Mouse (Mus musculus): ENCODE results near the gene Bmp6.

DNA sequence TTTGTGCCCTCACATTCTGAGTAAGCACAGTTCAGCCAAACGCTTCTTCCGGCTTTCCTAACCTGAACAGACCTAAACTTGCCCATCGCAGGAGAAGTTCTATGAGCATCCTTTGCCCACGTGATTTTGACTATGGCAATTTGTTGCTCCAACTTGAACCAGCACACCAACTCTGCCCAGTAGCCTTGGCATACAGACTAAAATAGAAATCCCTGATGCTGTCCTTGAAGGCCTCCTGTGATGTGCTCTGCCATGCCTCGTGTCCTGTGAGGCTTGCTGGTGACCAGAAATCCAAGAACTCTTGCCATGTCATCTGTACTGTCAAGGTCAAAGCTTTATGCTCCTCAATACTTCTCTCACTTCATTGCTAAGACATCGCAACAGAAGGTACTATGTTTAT is 184.7 kb downstream of the Bmp6 start:
- TF ChIP-seq CTCF (IDR thresholded peaks at IDR 0.05; ENCODE audit: control insufficient read depth, insufficient read depth, low read length) (no peak), POLR2A (IDR thresholded peaks at IDR 0.05; ENCODE audit: borderline replicate concordance, control insufficient read depth, low read depth, low read length) (no peak)
